Mouse (Mus musculus): ENCODE results near the gene Gm10803. TPM values are rescaled to one million over a fixed set of nuclear protein-coding genes. Genes with fewer than 3 reads are reported as not detected.

Gm10803 gene
- polyA plus RNA-seq, 1 experiment, result not detected

- TF ChIP-seq GATA1 (IDR thresholded peaks at IDR 0.05; ENCODE audit: low read length), result no peak
Measured at GRCm38 (mm10) chr2:93567675-93568074, 7.3 kb downstream of the Gm10803 start.

- no peak for TF ChIP-seq GATA1 (IDR thresholded peaks at IDR 0.05; ENCODE audit: low read length)
Measured at GRCm38 (mm10) chr2:93572565-93572964, 12.2 kb downstream of the Gm10803 start.

GRCm38 (mm10) chr2:93581271-93581670 is 20.9 kb downstream of the Gm10803 start:
- no peak for TF ChIP-seq GATA1 (IDR thresholded peaks at IDR 0.05; ENCODE audit: low read length)

GRCm38 (mm10) chr2:93585821-93586220 is 25.5 kb downstream of the Gm10803 start:
- TF ChIP-seq GATA1 (IDR thresholded peaks at IDR 0.05; ENCODE audit: low read length), result no peak

GRCm38 (mm10) chr2:93587446-93587845 is 27.1 kb downstream of the Gm10803 start:
- TF ChIP-seq GATA1 (IDR thresholded peaks at IDR 0.05; ENCODE audit: low read length), result no peak

GRCm38 (mm10) chr2:93589875-93590274 is 29.5 kb downstream of the Gm10803 start:
- TF ChIP-seq GATA1 (IDR thresholded peaks at IDR 0.05; ENCODE audit: low read length), result no peak

GRCm38 (mm10) chr2:93591706-93592105 is 31.3 kb downstream of the Gm10803 start:
- TF ChIP-seq GATA1 (IDR thresholded peaks at IDR 0.05; ENCODE audit: low read length), result no peak

- TF ChIP-seq GATA1 (IDR thresholded peaks at IDR 0.05; ENCODE audit: low read length), result no peak
Measured at GRCm38 (mm10) chr2:93592164-93592790, 31.9 kb downstream of the Gm10803 start.

- TF ChIP-seq GATA1 (IDR thresholded peaks at IDR 0.05; ENCODE audit: low read length), result no peak
Measured at GRCm38 (mm10) chr2:93593121-93593520, 32.8 kb downstream of the Gm10803 start.

GRCm38 (mm10) chr2:93597145-93597544 is 36.8 kb downstream of the Gm10803 start:
- TF ChIP-seq GATA1 (IDR thresholded peaks at IDR 0.05; ENCODE audit: low read length), result no peak

- TF ChIP-seq GATA1 (IDR thresholded peaks at IDR 0.05; ENCODE audit: low read length), result no peak
Measured at GRCm38 (mm10) chr2:93599731-93600130, 39.4 kb downstream of the Gm10803 start.

- no peak for TF ChIP-seq GATA1 (IDR thresholded peaks at IDR 0.05; ENCODE audit: low read length)
Measured at GRCm38 (mm10) chr2:93604601-93605285, 44.4 kb downstream of the Gm10803 start.

- no peak for TF ChIP-seq GATA1 (IDR thresholded peaks at IDR 0.05; ENCODE audit: low read length)
Measured at GRCm38 (mm10) chr2:93608800-93609199, 48.4 kb downstream of the Gm10803 start.

- no peak for TF ChIP-seq GATA1 (IDR thresholded peaks at IDR 0.05; ENCODE audit: low read length)
Measured at GRCm38 (mm10) chr2:93613020-93613419, 52.7 kb downstream of the Gm10803 start.

Other genes with a start within 250 kb of the Gm10803 start
- 0.93 and 0.97 TPM in 2 replicates for gene Tspan18, start 226.1 kb upstream of the Gm10803 start, polyA plus RNA-seq (2012)
- gene Cd82, start 97.4 kb upstream of the Gm10803 start, polyA plus RNA-seq (2012), result not detected in 2 replicates
- gene Alx4, start 81.8 kb downstream of the Gm10803 start, polyA plus RNA-seq (2012), result not detected in 2 replicates